Mouse (Mus musculus): ENCODE data around the gene Jmjd6.

DNA sequence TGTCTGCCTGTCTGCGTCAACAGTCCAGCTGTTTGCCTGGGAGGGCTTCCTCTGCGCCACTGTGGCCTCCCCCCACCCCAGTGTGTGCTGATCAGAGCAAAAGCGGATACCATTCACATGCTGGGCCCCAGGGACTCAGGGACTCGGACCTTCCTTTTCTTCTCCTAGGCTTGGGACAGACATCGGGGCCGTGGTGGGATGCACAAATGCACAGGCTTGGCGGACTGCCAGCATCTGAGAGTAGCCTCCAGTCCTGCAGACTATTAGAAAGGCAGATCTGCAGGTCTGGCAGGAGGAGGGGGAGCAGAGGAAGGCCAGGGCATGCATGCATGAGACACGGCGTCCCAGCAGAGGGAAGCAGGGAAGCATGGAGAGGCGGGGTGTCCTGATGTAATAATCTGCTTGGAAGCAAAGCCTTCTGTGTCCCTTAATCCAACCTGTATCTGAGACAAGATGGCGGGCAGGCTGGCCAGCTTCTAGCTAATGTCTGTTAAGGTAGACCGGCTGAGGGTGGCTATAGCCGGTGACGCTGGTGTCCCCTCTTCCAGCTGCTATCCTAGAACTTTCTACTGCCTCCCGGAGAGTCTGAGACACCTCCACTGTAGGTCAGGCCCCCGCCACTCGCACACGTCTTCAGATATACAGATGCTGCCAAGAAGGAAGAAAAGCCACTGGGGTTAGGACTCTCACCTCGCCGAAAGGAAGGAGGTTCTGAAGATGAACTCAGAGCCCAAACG lies 30.3 kb downstream of the Jmjd6 start:
- TF ChIP-seq CTCF (IDR thresholded peaks at IDR 0.05; ENCODE audit: low read depth) (no peak), EP300 (IDR thresholded peaks at IDR 0.05; ENCODE audit: low read depth) (no peak)
